Mouse (Mus musculus) CH12.LX (cell line): Measurements from ENCODE around the gene Rint1.

Source experiments
- CHD2 ChIP-seq: IDR thresholded peaks from 2 replicates; pipeline ENCODE4 v1.6.1; 2011; ENCODE audit warnings: low read length, improper control_type of control experiment
- CTCF ChIP-seq, 2 experiments: IDR thresholded peaks in 1 of 2; conservative IDR thresholded peaks in 1 of 2; 2 replicates each; pipeline ENCODE4 v1.5.1; 2011 to 2012; ENCODE audit warnings: low read depth in 2 of 2, low read length in 2 of 2, improper control_type of control experiment in 1 of 2, inconsistent platforms in 1 of 2, mild to moderate bottlenecking in 1 of 2, moderate library complexity in 1 of 2
- ELF1 ChIP-seq: IDR thresholded peaks from 2 replicates; pipeline ENCODE4 v1.6.1; 2014; ENCODE audit warnings: low read depth, mild to moderate bottlenecking, inconsistent platforms, low read length, improper control_type of control experiment
- EP300 ChIP-seq: IDR thresholded peaks from 2 replicates; pipeline ENCODE4 v1.6.1; 2011; ENCODE audit warnings: low read length, improper control_type of control experiment
- HCFC1 ChIP-seq: IDR thresholded peaks from 2 replicates; pipeline ENCODE4 v1.6.1; 2012; ENCODE audit warnings: low read depth, mild to moderate bottlenecking, inconsistent platforms, low read length, improper control_type of control experiment
- MAX ChIP-seq: IDR thresholded peaks from 2 replicates; pipeline ENCODE4 v1.6.1; 2011; ENCODE audit warnings: low read length, improper control_type of control experiment
- MXI1 ChIP-seq: IDR thresholded peaks from 2 replicates; pipeline ENCODE4 v1.6.1; 2011; ENCODE audit warnings: mild to moderate bottlenecking, low read depth, low read length, improper control_type of control experiment
- NRF1 ChIP-seq: IDR thresholded peaks from 2 replicates; pipeline ENCODE4 v1.6.1; 2014; ENCODE audit warnings: low read depth, mild to moderate bottlenecking, inconsistent platforms, low read length, improper control_type of control experiment, moderate library complexity
- POLR2A ChIP-seq: IDR thresholded peaks from 2 replicates; pipeline ENCODE4 v1.6.1; 2011; ENCODE audit warnings: low read depth, mild to moderate bottlenecking, improper control_type of control experiment, low read length
- RAD21 ChIP-seq: IDR thresholded peaks from 2 replicates; pipeline ENCODE4 v1.6.1; 2011; ENCODE audit warnings: low read depth, mild to moderate bottlenecking, low read length, improper control_type of control experiment, moderate library complexity
- SMC3 ChIP-seq: IDR thresholded peaks from 2 replicates; pipeline ENCODE4 v1.6.1; 2011; ENCODE audit warnings: low read depth, low read length, improper control_type of control experiment
- ZNF384 ChIP-seq: IDR thresholded peaks from 2 replicates; pipeline ENCODE4 v1.6.1; 2012; ENCODE audit warnings: low read depth, low read length, improper control_type of control experiment, inconsistent platforms

- no peak for TF ChIP-seq POLR2A
- TF ChIP-seq CTCF (conservative IDR thresholded peaks at IDR 0.05 in 1 of 2, IDR thresholded peaks at IDR 0.05 in 1 of 2; ENCODE audit: low read depth in 2 of 2, low read length in 2 of 2), result no peak
- no peak for TF ChIP-seq ZNF384
- TF ChIP-seq HCFC1, result no peak
- TF ChIP-seq NRF1, result no peak
- no peak for TF ChIP-seq MXI1
- TF ChIP-seq CHD2, result no peak
- no peak for TF ChIP-seq ELF1
- TF ChIP-seq RAD21, result no peak
- no peak for TF ChIP-seq SMC3
- no peak for TF ChIP-seq EP300
- no peak for TF ChIP-seq MAX
Measured at GRCm38 (mm10) chr5:23755591-23755990, 31.9 kb upstream of the Rint1 start.
